Mouse (Mus musculus) limb, embryonic 14.5 days (tissue): Measurements from ENCODE around the gene Gjb6. TPM values are rescaled to one million over a fixed set of nuclear protein-coding genes. Genes with fewer than 3 reads are reported as not detected.

Experiments used
- ATAC-seq: fragments of 200-750 bp; cut with Nextera tagmentation; 2 replicates; pipeline ENCODE4 v1.8.0; 2017; ENCODE audit warnings: low read depth, moderate number of reproducible peaks, moderate TSS enrichment; ENCODE audit not compliant: low FRiP score
- DNase-seq: peaks from one replicate; pipeline ENCODE4 v3.0.0-alpha.2; 2015; ENCODE audit warnings: low spot score
- H3K27ac ChIP-seq: fragments of 300-500 bp; sonication (generic); replicated peaks from 2 replicates; pipeline ENCODE4 v1.5.1; 2014; ENCODE audit warnings: low read depth, mild to moderate bottlenecking, low read length, moderate library complexity, mixed read lengths
- H3K27me3 ChIP-seq: fragments of 300-500 bp; sonication (generic); 2 replicates; pipeline ENCODE4 v1.6.1; 2014; ENCODE audit warnings: low read length, mixed read lengths; ENCODE audit not compliant: control insufficient read depth, insufficient read depth
- H3K36me3 ChIP-seq: fragments of 300-500 bp; sonication (generic); 2 replicates; pipeline ENCODE4 v1.6.1; 2014; ENCODE audit warnings: mild to moderate bottlenecking, low read length, moderate library complexity, mixed read lengths; ENCODE audit not compliant: control insufficient read depth, insufficient read depth
- H3K4me1 ChIP-seq: fragments of 300-500 bp; sonication (generic); 2 replicates; pipeline ENCODE4 v1.6.1; 2014; ENCODE audit warnings: antibody characterized with exemption, low read length, mixed read lengths; ENCODE audit not compliant: control insufficient read depth, insufficient read depth
- H3K4me2 ChIP-seq: fragments of 300-500 bp; sonication (generic); replicated peaks from 2 replicates; pipeline ENCODE4 v1.6.1; 2014; ENCODE audit warnings: low read depth, mild to moderate bottlenecking, low read length, moderate library complexity; ENCODE audit not compliant: severe bottlenecking
- H3K4me3 ChIP-seq: fragments of 300-500 bp; sonication (generic); replicated peaks from 2 replicates; pipeline ENCODE4 v1.5.1; 2014; ENCODE audit warnings: low read length
- H3K9ac ChIP-seq: fragments of 300-500 bp; sonication (generic); 2 replicates; pipeline ENCODE4 v1.6.1; 2014; ENCODE audit warnings: mild to moderate bottlenecking, low read depth, low read length, moderate library complexity; ENCODE audit not compliant: severe bottlenecking
- H3K9me3 ChIP-seq: fragments of 300-500 bp; sonication (generic); 2 replicates; pipeline ENCODE4 v1.6.1; 2016; ENCODE audit warnings: low read length; ENCODE audit not compliant: control insufficient read depth
- POLR2A ChIP-seq: fragments of 200-500 bp; IDR thresholded peaks from 2 replicates; pipeline ENCODE4 v1.8.0; 2012; ENCODE audit warnings: inconsistent platforms, mild to moderate bottlenecking, moderate library complexity, borderline replicate concordance; ENCODE audit not compliant: insufficient read depth, insufficient read length; ENCODE audit errors: extremely low read depth
- WGBS: fragments of 180-500 bp; shearing (Covaris S2); extraction: QIAGEN DNeasy Blood & Tissue Kit; methylation state at CpG from one replicate; pipeline ENCODE4 v1.1.7; 2014; 5-methylcytosine and 5-hydroxymethylcytosine counted together
- polyA plus RNA-seq, 2 experiments: library from polyadenylated mRNA; depleted of rRNA in 1 of 2; stranded (reverse) in 1 of 2; unstranded in 1 of 2; fragments of >200 nt; fragmentation: Nextera tagmentation in 1 of 2; extraction: Ambion mirVana in 1 of 2; gene quantifications; 2 replicates each; pipeline versions ENCODE4 v1.2.1 to v1.2.3; 2012 to 2014

The Gjb6 gene
- polyA plus RNA-seq, 2 experiments: 31.6 to 62.0 TPM

DNA sequence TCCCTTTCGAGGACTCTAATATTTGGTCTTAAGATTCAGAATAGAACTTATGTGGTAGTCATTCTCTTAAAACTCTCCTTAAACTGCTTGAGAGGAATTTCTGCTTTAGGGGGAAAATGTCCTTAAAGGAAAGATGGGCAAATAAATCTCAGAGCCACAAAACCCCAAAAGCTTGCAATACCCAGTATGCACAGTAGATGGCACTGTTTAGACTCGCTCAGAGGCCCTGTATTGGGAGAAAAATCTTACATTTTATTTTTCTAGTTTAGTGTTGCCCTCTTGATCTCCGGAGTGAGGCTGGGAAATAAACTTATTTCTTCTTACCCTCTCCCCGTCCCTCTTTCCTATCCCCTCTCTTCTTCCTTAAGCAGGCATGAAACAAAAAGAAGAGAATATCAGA is 24.2 kb downstream of the Gjb6 start:
- ATAC-seq: no peak
- WGBS: 7% methylated on average over 4 of the region's 4 CpGs
- DNase-seq: peak; percentile 72

GRCm38 (mm10) chr14:57107916-57108315 is 25.5 kb downstream of the Gjb6 start:
- Histone ChIP-seq H3K9me3 (no peaks in the 10 kb centered on the region), H3K4me1 (0 out of 2 replicates have a peak, but pooled peaks cover 3% of the 10 kb centered on the region), H3K36me3 (no peaks in the 10 kb centered on the region), H3K4me3 (no peak overlapping the region), H3K4me2 (no peak overlapping the region), H3K27ac (no peak overlapping the region), H3K27me3 (peaks cover 45% of the 10 kb centered on the region), H3K9ac (no peak overlapping the region)
- TF ChIP-seq POLR2A: no peak
- DNase-seq: no peak
- ATAC-seq: no peak
- 65% methylated on average over 5 of the region's 5 CpGs for WGBS

More for the DNA sequence above, 24.2 kb downstream of the Gjb6 start:
- H3K4me3 ChIP-seq: no peak overlapping the region
- H3K27me3 ChIP-seq: peaks cover 34% of the 10 kb centered on the region
- H3K9ac ChIP-seq: no peak overlapping the region
- H3K9me3 ChIP-seq: no peaks in the 10 kb centered on the region
- H3K36me3 ChIP-seq: no peaks in the 10 kb centered on the region
- no peaks in the 10 kb centered on the region for H3K4me1 ChIP-seq
- TF ChIP-seq POLR2A: no peak
- no peak overlapping the region for H3K4me2 ChIP-seq
- no peak overlapping the region for H3K27ac ChIP-seq

DNA sequence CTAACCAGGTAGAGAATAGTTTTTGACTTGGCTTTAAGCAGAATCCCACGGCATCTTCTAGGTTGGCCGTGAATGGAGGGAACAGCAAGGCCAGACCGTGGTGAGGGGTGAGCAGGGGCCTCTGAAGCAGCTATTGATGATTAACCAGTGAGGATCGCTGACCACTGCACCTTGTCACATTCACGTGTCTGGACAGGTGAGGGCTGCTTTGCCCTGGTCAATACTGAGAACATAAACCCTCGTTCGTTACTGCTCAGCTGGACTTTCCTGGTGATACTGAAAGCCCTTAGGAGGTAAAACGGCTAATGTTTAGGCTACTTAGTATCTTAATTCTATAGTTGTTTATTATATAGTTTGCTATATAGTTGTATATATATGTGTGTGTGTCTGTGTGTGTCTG is 26.3 kb downstream of the Gjb6 start:
- Histone ChIP-seq H3K27me3 (peaks cover 52% of the 10 kb centered on the region), H3K4me1 (0 out of 2 replicates have a peak, but pooled peaks cover 3% of the 10 kb centered on the region), H3K4me2 (no peak overlapping the region), H3K27ac (no peak overlapping the region), H3K9me3 (no peaks in the 10 kb centered on the region), H3K9ac (no peak overlapping the region), H3K4me3 (no peak overlapping the region), H3K36me3 (no peaks in the 10 kb centered on the region)
- no peak for TF ChIP-seq POLR2A
- DNase-seq (no peak), ATAC-seq (no peak)
- 70% methylated on average over 8 of the region's 8 CpGs for WGBS

DNA sequence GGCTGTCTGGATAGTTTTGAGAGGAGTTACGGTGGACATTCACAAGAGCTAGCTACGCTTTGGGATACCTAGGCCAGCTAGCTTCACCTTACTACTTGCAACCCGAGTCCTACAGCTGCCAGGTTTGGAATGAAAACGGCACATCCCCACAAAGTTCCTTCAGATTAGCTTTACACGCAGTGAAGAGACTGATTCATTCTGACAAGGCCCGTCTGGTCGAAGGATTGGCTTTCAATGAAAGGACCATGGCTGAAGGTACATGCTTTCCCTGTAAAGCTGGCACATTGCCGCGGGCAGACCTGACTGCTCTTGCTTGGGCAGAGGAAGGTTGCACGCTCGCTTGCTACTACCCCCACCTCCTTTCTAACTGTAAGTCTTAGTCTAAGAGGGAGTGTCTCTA is 27.7 kb downstream of the Gjb6 start:
- H3K4me2 ChIP-seq: no peak overlapping the region
- no peak overlapping the region for H3K9ac ChIP-seq
- H3K27ac ChIP-seq: no peak overlapping the region
- H3K9me3 ChIP-seq: no peaks in the 10 kb centered on the region
- no peak for DNase-seq
- H3K4me3 ChIP-seq: no peak overlapping the region
- no peak for ATAC-seq
- WGBS: 42% methylated on average over 11 of the region's 11 CpGs
- H3K36me3 ChIP-seq: no peaks in the 10 kb centered on the region
- H3K4me1 ChIP-seq: 0 out of 2 replicates have a peak, but pooled peaks cover 3% of the 10 kb centered on the region
- TF ChIP-seq POLR2A: no peak
- peaks cover 53% of the 10 kb centered on the region for H3K27me3 ChIP-seq

GRCm38 (mm10) chr14:57105111-57105510 is 28.3 kb downstream of the Gjb6 start:
- 10% methylated on average over 14 of the region's 14 CpGs for WGBS
- Histone ChIP-seq H3K4me1 (0 out of 2 replicates have a peak, but pooled peaks cover 3% of the 10 kb centered on the region), H3K9me3 (no peaks in the 10 kb centered on the region), H3K36me3 (no peaks in the 10 kb centered on the region), H3K27ac (no peak overlapping the region), H3K4me2 (peak overlapping the region; percentile 100), H3K27me3 (peaks cover 53% of the 10 kb centered on the region), H3K9ac (no peak overlapping the region), H3K4me3 (peak overlapping the region; percentile 56)
- ATAC-seq: no peak
- no peak for DNase-seq
- TF ChIP-seq POLR2A: no peak
